Mouse (Mus musculus): ENCODE data around the gene Mical2. TPM values are rescaled to one million over a fixed set of nuclear protein-coding genes. Genes with fewer than 3 reads are reported as not detected.

Mical2 gene
- polyA plus RNA-seq, 1 experiment from 2014 or later: 11.5 TPM

DNA sequence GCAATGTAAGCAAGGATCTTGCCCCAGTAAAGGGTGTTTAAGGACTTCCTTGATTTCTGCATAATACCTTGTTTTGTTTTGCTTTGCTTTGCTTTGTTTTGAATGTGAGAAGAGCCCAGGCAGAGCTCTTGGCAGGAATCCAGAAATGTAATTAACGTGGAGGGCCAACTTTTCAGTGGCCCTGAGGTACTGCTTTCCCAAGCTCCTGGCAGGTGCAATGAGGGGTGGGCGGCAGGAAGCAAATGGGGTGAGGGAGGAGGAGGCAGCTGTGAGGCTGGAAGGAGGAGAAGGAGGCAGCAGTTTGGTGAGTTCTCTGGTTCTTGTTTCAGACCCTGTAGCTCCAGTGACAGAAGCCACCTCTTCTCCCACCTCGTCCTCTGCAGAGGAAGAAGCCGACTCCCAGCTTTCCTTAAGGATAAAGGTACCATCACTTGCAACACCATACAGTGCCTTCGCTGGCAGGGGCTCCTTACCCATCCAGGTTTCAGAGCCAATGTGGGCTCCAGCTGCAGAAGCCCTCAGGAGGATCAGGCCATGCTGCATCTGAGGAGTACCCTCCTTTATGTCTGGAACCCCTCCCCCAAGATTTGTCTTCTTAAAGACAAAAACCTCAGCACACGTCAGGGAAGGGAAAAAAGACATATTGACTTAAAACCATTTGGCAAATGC, 165.4 kb downstream of the Mical2 start:
- Histone ChIP-seq H3K27ac (replicated peaks; ENCODE audit: low read depth, low read length) (peak overlapping the region; percentile 86), H3K9ac (ENCODE audit: low read depth, low read length) (peak overlapping the region; percentile 47; the same call in 1 of the 2 replicates), H3K27me3 (replicated peaks; ENCODE audit: control insufficient read depth, insufficient read depth, low read length) (no peaks in the 10 kb centered on the region), H3K4me3 (ENCODE audit: low read depth, low read length) (no peak overlapping the region), H3K4me1 (ENCODE audit: control insufficient read depth, insufficient read depth, low read length) (peaks cover 39% of the 10 kb centered on the region), H3K36me3 (ENCODE audit: control insufficient read depth, insufficient read depth, low read length) (no peaks in the 10 kb centered on the region), H3K4me2 (ENCODE audit: low read depth, low read length) (peak overlapping the region; percentile 41), H3K9me3 (ENCODE audit: control insufficient read depth, low read length) (no peaks in the 10 kb centered on the region)
- 6% methylated on average over 6 of the region's 6 CpGs for WGBS
- DNase-seq (ENCODE audit: low spot score) (peak; percentile 90), ATAC-seq (ENCODE audit: low read depth) (peak; percentile 76)

DNA sequence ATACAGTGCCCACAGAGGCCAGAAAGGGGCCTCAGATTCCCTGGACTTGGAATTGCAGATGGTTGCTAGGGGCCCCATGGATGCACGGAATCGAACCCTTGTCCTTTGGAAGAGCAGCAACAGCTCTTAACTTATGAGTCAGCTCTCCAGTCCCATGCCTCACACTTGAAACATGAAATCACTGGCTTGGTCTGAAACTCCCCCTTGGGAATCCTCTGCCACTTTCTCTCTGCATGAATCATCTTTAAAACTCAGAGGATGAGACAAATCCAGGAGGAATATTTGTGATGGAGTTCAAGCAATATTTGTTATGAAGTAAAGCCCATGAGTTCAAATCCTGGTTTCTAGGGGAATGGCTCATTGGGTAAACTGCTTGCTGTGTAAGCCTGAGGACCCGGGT, 172.1 kb downstream of the Mical2 start:
- H3K27me3 ChIP-seq (replicated peaks; ENCODE audit: control insufficient read depth, insufficient read depth, low read length): no peaks in the 10 kb centered on the region
- H3K27ac ChIP-seq (replicated peaks; ENCODE audit: low read depth, low read length): no peak overlapping the region
- no peak overlapping the region for H3K4me3 ChIP-seq (ENCODE audit: low read depth, low read length)
- DNase-seq (ENCODE audit: low spot score) (no peak), ATAC-seq (ENCODE audit: low read depth) (no peak)
- no peak overlapping the region for H3K4me2 ChIP-seq (ENCODE audit: low read depth, low read length)
- H3K4me1 ChIP-seq (ENCODE audit: control insufficient read depth, insufficient read depth, low read length): no peaks in the 10 kb centered on the region; the same call in 1 of the 2 replicates
- 90% methylated on average over 3 of the region's 3 CpGs for WGBS
- no peaks in the 10 kb centered on the region for H3K36me3 ChIP-seq (ENCODE audit: control insufficient read depth, insufficient read depth, low read length)
- no peaks in the 10 kb centered on the region for H3K9me3 ChIP-seq (ENCODE audit: control insufficient read depth, low read length)
- H3K9ac ChIP-seq (ENCODE audit: low read depth, low read length): no peak overlapping the region

DNA sequence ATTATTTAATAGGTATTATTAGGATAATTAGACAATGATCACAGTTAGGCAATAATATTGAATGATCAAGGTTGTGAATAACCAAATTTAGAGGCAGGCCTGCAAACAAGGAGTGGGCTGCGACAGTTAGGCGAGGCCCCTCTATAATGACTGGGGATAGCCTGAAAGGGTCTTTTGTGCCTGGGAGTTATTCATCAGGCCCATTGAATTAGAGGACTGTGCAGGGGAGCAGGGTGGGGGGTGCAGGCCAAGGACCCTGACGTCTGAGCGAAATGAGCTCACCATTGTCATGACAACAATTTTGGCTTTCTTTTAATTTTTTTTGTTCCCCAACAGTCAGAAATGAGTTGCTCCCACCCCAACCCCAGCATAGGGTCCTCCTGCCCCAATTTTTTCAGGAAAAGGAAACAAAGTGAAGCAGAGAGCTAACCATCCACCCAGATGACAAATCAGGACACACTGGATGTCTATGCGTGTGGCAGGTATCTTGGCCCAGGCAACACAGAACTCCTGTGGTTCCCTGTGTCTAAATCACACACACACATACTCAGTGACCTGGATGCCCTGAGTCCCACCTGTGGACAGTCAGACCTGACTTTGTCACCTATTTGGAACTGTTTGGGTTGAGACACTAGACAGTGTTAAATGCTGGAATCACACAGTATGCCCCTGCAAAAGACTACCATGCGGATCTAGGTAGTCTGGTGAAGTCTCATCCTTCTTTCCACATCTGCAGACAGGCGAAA, 173.9 kb downstream of the Mical2 start:
- Histone ChIP-seq H3K36me3 (ENCODE audit: control insufficient read depth, insufficient read depth, low read length) (no peaks in the 10 kb centered on the region), H3K4me3 (ENCODE audit: low read depth, low read length) (no peak overlapping the region), H3K4me2 (ENCODE audit: low read depth, low read length) (no peak overlapping the region), H3K9me3 (ENCODE audit: control insufficient read depth, low read length) (no peaks in the 10 kb centered on the region), H3K9ac (ENCODE audit: low read depth, low read length) (no peak overlapping the region), H3K27me3 (replicated peaks; ENCODE audit: control insufficient read depth, insufficient read depth, low read length) (no peaks in the 10 kb centered on the region), H3K4me1 (ENCODE audit: control insufficient read depth, insufficient read depth, low read length) (no peaks in the 10 kb centered on the region; the same call in 1 of the 2 replicates), H3K27ac (replicated peaks; ENCODE audit: low read depth, low read length) (no peak overlapping the region)
- peak; percentile 42 for ATAC-seq (ENCODE audit: low read depth)
- WGBS: 70% methylated on average over 7 of the region's 7 CpGs
- no peak for DNase-seq (ENCODE audit: low spot score)

DNA sequence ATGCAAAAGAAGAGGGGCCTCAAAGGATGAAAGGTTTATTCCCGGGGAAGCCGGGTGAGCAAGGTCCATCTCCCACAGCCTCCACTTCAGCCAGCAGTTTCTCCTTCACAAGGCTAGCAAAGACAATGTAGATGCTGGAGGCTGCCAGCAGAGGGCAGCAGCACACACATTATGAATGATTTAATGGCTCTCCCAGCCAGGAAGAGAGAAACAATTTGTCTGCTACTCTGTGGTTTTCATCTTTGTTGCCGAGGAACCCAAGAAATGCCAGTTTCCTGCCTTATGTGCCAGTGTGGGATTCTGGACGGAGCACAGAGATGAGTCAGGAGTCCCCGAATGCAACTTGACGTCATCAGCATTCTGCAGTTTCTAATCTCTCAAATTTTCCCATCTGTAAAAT, 174.5 kb downstream of the Mical2 start:
- H3K4me2 ChIP-seq (ENCODE audit: low read depth, low read length): no peak overlapping the region
- no peaks in the 10 kb centered on the region for H3K36me3 ChIP-seq (ENCODE audit: control insufficient read depth, insufficient read depth, low read length)
- WGBS: 42% methylated on average over 6 of the region's 6 CpGs
- no peak overlapping the region for H3K4me3 ChIP-seq (ENCODE audit: low read depth, low read length)
- H3K4me1 ChIP-seq (ENCODE audit: control insufficient read depth, insufficient read depth, low read length): peaks cover 3% of the 10 kb centered on the region; the same call in 1 of the 2 replicates
- H3K27ac ChIP-seq (replicated peaks; ENCODE audit: low read depth, low read length): no peak overlapping the region
- no peaks in the 10 kb centered on the region for H3K27me3 ChIP-seq (replicated peaks; ENCODE audit: control insufficient read depth, insufficient read depth, low read length)
- no peak overlapping the region for H3K9ac ChIP-seq (ENCODE audit: low read depth, low read length)
- DNase-seq (ENCODE audit: low spot score): peak; percentile 92
- ATAC-seq (ENCODE audit: low read depth): no peak
- H3K9me3 ChIP-seq (ENCODE audit: control insufficient read depth, low read length): no peaks in the 10 kb centered on the region

DNA sequence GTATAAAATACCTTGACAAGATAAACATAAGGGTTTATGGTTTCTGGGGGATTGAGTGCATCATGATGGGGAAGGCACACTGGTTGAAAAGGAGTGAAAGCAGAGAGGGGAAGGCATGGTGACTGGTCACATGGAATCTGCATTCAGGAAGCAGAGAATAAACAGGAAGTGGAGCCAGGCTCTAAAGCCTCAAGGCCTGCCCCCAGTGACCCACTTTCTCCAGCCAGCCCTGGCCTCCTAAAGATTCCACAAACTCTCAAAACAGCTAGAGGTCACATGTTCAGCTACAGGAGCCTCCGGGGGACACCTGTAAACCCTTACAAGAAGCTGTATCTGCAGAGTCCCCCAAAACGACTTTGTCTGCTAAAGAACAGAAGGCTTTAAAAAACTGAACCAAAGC, 179.4 kb downstream of the Mical2 start:
- Histone ChIP-seq H3K4me2 (ENCODE audit: low read depth, low read length) (no peak overlapping the region), H3K36me3 (ENCODE audit: control insufficient read depth, insufficient read depth, low read length) (no peaks in the 10 kb centered on the region), H3K9me3 (ENCODE audit: control insufficient read depth, low read length) (no peaks in the 10 kb centered on the region), H3K27me3 (replicated peaks; ENCODE audit: control insufficient read depth, insufficient read depth, low read length) (no peaks in the 10 kb centered on the region), H3K9ac (ENCODE audit: low read depth, low read length) (no peak overlapping the region), H3K27ac (replicated peaks; ENCODE audit: low read depth, low read length) (no peak overlapping the region), H3K4me3 (ENCODE audit: low read depth, low read length) (no peak overlapping the region), H3K4me1 (ENCODE audit: control insufficient read depth, insufficient read depth, low read length) (0 out of 2 replicates have a peak, but pooled peaks cover 4% of the 10 kb centered on the region)
- no peak for DNase-seq (ENCODE audit: low spot score)
- ATAC-seq (ENCODE audit: low read depth): no peak
- WGBS: 31% methylated on average over 2 of the region's 2 CpGs

DNA sequence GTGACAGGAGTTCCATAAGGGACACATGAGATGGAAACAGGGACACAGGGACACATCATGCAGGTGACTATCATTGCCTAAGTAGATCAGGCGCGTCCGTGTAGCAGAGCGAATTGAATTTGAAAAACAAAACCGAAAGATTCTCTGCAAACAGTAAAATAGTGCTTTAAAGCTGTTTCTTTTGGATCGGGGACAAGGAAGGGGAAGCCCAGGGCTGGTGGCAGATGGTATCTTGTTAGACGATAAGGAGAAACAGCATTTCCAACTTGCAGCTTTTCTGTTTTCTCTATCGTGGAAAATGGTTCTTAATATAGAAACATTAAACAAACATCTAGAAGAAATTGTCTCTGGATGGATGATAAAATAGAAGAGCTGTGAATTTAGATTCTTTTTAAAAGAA, 179.9 kb downstream of the Mical2 start:
- Histone ChIP-seq H3K9me3 (ENCODE audit: control insufficient read depth, low read length) (no peaks in the 10 kb centered on the region), H3K27ac (replicated peaks; ENCODE audit: low read depth, low read length) (no peak overlapping the region), H3K4me2 (ENCODE audit: low read depth, low read length) (no peak overlapping the region), H3K9ac (ENCODE audit: low read depth, low read length) (no peak overlapping the region), H3K4me3 (ENCODE audit: low read depth, low read length) (no peak overlapping the region), H3K4me1 (ENCODE audit: control insufficient read depth, insufficient read depth, low read length) (0 out of 2 replicates have a peak, but pooled peaks cover 4% of the 10 kb centered on the region), H3K27me3 (replicated peaks; ENCODE audit: control insufficient read depth, insufficient read depth, low read length) (no peaks in the 10 kb centered on the region), H3K36me3 (ENCODE audit: control insufficient read depth, insufficient read depth, low read length) (no peaks in the 10 kb centered on the region)
- 64% methylated on average over 8 of the region's 8 CpGs for WGBS
- ATAC-seq (ENCODE audit: low read depth) (no peak), DNase-seq (ENCODE audit: low spot score) (no peak)

DNA sequence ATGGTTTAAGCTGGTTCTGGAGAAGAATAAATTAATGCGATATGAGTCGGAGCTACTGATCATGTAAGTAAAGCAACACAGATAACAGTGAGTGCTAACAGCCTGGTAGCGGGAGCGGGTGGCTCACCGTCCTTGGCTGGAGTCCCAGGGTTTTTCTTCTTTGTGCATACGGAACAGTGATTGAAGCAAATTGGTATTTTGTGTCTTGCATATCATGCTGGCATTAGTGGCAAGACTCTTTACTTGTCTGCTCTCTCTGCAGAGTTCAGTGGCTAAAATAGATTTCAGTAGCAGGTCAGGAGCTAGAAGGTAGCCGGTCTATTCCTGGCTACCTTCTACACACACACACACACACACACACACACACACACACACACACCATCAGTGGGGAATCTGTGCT, 181.9 kb downstream of the Mical2 start:
- H3K27me3 ChIP-seq (replicated peaks; ENCODE audit: control insufficient read depth, insufficient read depth, low read length): no peaks in the 10 kb centered on the region
- H3K36me3 ChIP-seq (ENCODE audit: control insufficient read depth, insufficient read depth, low read length): no peaks in the 10 kb centered on the region
- no peak overlapping the region for H3K9ac ChIP-seq (ENCODE audit: low read depth, low read length)
- WGBS: 67% methylated on average over 7 of the region's 7 CpGs
- H3K4me3 ChIP-seq (ENCODE audit: low read depth, low read length): no peak overlapping the region
- H3K9me3 ChIP-seq (ENCODE audit: control insufficient read depth, low read length): no peaks in the 10 kb centered on the region
- DNase-seq (ENCODE audit: low spot score) (no peak), ATAC-seq (ENCODE audit: low read depth) (no peak)
- H3K4me2 ChIP-seq (ENCODE audit: low read depth, low read length): no peak overlapping the region
- 0 out of 2 replicates have a peak, but pooled peaks cover 4% of the 10 kb centered on the region for H3K4me1 ChIP-seq (ENCODE audit: control insufficient read depth, insufficient read depth, low read length)
- no peak overlapping the region for H3K27ac ChIP-seq (replicated peaks; ENCODE audit: low read depth, low read length)

DNA sequence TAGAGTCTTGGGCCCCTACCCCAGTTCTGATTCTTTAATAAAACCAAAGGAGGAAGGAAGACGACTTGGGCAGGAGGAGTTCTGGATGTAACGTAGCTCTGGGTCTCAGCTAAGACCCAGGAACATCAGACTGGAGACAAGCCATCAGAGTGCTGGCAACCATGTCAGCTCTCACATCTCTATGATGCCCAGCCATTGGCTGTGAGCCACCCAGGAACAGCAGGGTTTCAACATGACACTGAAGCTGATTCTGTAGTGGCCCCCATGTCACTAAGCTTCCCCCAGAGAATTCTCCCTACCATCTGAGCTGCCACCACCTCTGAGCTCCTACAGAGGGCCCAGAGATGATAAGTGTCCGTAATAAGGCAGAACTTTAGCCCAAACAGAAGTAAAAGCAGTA, 184.3 kb downstream of the Mical2 start:
- H3K4me2 ChIP-seq (ENCODE audit: low read depth, low read length): no peak overlapping the region
- no peak for ATAC-seq (ENCODE audit: low read depth)
- H3K9ac ChIP-seq (ENCODE audit: low read depth, low read length): no peak overlapping the region
- H3K9me3 ChIP-seq (ENCODE audit: control insufficient read depth, low read length): no peaks in the 10 kb centered on the region
- no peak overlapping the region for H3K27ac ChIP-seq (replicated peaks; ENCODE audit: low read depth, low read length)
- no peak for DNase-seq (ENCODE audit: low spot score)
- H3K27me3 ChIP-seq (replicated peaks; ENCODE audit: control insufficient read depth, insufficient read depth, low read length): no peaks in the 10 kb centered on the region
- WGBS: 96% methylated on average over 3 of the region's 3 CpGs
- H3K4me1 ChIP-seq (ENCODE audit: control insufficient read depth, insufficient read depth, low read length): 0 out of 2 replicates have a peak, but pooled peaks cover 2% of the 10 kb centered on the region
- H3K4me3 ChIP-seq (ENCODE audit: low read depth, low read length): no peak overlapping the region
- H3K36me3 ChIP-seq (ENCODE audit: control insufficient read depth, insufficient read depth, low read length): no peaks in the 10 kb centered on the region

Measured in embryonic facial prominence, embryonic 14.5 days (tissue).